Mouse (Mus musculus): ENCODE results near the gene Cmip.

GRCm38 (mm10) chr8:117363291-117363690 is 106.4 kb downstream of the Cmip start:
- TF ChIP-seq CTCF (IDR thresholded peaks at IDR 0.05; ENCODE audit: insufficient read depth, low read depth, low read length): no peak
- TF ChIP-seq POLR2A (IDR thresholded peaks at IDR 0.05; ENCODE audit: insufficient read depth, low read depth, low read length): no peak
